Mouse (Mus musculus): ENCODE measurements at regions not wholly inside any gene's neighbourhood (a gene's known extent, or its start where the extent isn't known, plus 50 kb on each side); places are given as distances from the start of the nearest gene placed in this dataset.

DNA sequence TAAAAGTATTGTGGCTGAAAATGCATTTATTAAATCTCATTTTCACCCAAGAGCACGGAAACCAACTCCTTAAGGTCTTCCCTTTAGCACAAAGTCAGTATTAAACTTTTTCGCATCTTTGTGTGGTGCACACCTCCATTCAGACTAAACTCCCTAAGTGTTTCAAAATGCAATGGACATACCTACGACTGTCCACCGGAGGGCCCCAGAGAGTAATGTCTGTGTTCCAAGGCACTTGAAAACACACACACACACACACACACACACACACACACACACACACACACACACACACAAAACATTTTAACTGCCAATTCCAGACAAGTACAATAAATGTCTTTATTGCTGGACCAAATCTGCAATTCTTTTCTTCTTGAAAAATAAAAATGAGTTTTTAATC is 243.7 kb downstream of the Foxa2 start:
- peak in 1 of 2 experiments; percentile 40 for DNase-seq

DNA sequence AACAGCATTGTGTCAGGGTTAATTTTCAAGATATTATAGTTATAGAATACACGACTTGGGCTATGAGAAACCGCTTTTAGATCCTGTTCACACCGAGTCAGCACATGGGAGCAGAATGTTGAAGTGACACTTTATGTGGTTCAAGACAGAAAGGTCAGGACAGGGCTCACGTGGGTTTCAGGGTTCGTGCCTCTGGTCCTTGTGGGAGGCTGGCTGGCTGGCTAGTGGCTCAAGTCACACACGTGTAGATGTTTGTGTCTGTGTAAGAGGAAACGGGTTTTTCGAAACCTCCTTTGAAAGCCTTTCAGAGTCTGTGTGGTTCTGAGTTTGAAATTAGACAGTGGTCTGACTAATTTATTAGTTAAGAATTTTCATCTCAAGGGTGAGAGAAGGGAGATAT is 255.3 kb downstream of the Foxa2 start:
- no peak for DNase-seq

DNA sequence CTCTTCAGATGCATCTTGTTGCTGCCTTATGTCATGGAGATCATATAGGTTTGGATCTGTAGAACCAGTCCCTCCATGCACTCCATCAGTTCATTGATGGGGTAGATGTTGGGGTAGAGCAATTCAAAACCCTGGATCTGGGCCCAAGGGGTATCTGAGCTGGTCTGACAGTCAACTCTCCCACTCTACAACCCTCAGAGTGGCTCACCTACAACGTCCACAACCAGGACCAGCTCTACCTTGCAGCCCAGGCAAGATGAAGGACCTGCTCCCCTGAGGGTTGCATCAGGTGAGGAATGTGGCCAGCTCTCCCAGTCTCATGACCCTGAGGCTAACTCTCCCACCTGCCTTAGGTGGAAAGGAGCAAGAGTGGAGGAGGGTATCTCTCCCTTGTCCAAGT is 256.9 kb downstream of the Foxa2 start:
- no peak for DNase-seq

DNA sequence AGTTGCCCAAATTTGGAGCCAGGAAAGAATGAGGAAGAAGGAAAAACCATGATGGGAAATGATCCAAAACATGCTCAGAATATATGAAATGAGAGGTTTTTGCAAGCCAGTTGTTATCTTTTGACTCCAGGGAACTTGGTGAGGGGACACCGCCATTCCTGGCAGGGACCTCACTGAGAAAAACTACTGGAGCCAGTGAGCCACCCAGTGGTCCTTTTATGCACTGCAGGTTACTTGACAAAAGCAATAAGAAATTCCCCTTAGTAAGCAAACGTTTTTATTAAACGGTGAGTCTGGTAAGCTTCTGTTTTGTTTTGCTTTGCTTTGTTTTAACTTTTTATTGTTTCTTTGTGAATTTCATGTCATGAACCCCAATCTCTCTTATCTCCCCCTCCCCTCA is 257.5 kb downstream of the Foxa2 start:
- DNase-seq, result peak; percentile 42 to 78

DNA sequence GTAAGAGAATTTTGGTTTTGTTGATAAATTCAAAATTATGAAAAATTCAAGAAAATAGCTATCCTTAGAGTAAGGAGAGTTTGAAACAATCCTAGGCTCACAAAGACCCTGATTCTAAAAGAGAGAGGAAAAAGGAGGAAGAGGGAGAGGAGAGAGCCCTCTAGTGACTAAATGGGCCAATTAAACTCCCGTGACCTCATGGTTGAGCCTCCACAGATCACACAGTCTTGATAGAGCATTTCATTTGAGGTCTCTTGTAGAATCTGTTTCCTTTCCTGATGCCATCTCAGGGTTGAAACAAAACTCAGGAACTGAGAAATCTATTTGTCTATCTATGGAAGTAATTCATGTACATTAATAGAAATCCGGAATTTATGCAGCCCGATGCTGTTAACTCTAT is 258.8 kb downstream of the Foxa2 start:
- no peak for DNase-seq

DNA sequence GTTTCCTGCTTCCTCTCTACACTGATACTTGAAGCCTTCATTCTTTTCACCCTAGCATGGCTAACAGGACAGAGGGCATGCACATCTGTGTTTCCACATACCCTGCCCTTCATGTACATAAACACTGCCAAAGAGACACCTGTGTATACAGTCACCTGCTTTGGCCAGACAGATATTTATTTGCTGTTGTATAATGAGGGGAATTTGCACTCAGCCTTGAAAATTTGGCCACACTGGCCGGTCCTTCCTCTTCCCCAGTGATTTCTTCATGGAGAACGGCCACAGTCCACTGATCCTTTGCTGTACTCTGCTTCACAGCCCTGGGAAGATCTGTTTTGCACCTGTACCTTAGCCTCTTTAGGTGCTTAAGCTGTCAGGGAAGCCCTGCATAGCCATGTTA is 264.3 kb downstream of the Foxa2 start:
- DNase-seq, result peak; percentile 9 to 58

DNA sequence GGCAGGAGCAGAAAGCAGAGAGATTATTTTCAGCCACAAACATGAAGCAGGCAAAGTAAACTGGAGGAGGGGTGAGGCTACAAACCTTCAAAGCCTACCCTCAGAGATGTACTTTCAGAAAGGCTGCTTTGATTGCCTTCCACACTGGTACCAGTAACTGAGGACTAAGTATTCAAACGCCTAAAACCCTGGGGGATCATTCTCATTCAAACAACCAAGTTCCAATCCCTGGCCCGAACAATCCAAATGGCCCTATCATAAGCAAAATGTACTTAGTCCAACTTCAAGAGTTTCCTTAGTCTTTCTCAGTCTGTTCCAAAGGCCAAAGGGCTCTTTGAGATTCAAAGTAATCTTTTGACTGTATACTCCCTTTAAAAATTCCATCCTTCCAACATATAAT is 270.5 kb downstream of the Foxa2 start:
- no peak for DNase-seq

DNA sequence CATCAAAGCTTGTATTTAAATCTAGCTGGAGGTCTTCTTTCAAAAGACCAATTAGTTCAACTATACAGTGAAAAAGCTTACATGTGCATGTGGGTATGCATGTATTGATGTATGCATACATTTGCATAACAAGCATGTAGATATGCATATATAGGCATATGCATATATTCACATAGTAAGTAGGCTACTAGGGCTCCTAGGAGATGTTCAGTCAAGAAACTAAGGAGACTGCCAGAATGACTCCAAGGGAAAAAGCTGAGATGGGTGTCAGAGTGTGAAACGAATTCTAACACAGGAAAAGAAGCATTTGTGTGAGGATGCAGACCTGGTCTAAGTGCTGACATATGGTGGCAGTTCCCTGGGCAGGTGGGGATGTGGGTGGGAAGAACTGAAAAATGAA is 274.2 kb downstream of the Foxa2 start:
- no peak for DNase-seq

DNA sequence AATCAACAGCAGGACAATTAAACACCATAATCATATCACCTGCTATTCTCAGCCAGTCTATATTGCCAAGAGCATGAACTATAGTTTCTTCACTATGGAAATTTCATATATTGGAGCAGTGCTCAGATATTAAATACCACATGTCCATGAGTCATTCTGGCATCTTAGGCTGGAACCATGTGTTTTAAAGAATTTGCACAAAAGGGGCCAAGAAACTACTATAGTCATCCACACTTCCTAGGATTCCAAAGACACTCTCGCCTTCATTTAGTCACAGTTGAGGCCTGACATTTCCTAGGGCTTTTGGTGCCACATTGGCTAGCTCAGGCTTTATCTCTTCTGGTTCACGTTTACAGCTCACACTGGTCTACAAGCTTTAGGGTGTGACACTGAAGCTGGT is 293.7 kb downstream of the Foxa2 start:
- DNase-seq, result no peak

DNA sequence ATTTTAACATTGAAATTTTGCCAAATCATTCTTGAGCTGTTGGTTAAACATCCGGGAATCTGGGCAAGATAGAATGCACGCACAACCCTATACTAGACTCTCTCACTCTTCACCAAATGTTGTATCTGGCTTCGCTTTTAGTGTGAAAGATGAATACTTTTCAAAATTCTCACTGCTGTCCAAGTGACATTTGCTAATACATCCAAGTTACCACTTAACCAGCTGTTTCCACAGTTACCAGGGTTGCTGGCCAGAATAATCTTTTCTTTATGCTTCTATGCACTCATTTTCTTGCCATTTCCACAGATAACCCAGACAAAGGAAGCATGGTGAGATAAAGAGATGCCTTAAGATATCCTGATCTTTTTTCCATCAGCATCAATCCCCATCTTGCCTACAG is 294.9 kb downstream of the Foxa2 start:
- DNase-seq, result no peak

DNA sequence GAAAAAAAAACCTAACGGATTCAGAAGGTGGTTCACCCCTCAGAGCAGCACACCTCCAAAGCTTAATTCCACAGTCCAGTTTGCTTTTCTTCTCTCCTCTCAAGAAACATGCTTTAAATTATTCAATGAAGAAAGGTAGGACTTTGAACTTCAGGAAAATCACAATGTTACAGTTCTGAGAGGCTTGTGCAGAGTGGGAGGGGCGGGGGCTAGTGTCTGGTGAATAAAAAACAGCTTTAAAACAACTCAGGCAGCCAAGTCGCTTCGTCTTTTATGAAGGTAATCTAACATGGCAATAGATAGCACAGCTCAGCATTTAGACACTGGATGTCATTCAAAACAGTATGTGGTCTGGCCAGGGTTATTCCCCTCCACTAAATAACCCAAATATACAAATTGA is 298.8 kb downstream of the Foxa2 start:
- peak; percentile 37 to 41 for DNase-seq

DNA sequence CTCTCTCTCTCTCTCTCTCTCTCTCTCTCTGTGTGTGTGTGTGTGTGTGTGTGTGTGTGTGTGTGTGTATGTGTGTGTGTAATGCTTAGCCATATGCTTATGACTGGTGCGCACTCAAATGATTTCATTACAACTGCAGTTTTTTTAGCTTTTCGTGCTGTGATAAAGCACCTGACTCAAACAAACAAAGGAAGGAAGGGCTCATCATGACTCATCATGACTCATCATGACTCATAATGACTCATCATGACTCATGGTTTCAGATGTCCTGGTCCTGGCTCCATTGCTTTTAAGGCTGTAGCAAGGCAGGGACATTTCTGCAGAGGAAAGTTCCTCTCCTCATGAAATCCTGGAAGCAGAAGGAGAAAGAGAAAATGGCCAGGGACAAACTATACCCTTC is 302.9 kb downstream of the Foxa2 start:
- DNase-seq, result no peak

DNA sequence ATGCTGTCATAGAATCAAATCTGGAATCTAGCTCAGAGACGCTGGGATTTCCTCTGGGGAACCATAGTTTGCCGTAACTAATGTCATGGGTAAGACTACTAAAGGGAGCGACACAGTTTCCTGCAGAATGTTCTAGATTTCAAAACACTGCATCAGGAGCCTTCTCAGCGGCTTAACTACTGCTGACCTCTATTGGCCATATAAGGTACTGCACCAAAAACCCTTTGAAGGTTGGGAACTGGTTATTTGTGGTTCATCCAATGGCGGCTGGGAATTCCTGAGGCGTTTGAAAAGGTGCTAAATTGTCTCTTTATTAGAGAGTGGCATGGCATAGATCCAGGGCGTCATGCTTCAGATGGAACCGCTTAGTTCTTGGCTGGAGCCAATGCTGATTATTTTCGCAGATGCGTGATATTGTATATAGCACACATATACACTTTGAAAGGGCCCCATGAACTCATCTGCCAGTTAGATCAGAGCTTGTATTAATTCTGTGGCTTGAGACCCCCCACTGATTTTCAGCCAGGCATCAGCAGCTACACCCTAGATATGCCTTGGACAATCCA is 308.4 kb downstream of the Foxa2 start:
- peak in 1 of 2 experiments; percentile 28 for DNase-seq

DNA sequence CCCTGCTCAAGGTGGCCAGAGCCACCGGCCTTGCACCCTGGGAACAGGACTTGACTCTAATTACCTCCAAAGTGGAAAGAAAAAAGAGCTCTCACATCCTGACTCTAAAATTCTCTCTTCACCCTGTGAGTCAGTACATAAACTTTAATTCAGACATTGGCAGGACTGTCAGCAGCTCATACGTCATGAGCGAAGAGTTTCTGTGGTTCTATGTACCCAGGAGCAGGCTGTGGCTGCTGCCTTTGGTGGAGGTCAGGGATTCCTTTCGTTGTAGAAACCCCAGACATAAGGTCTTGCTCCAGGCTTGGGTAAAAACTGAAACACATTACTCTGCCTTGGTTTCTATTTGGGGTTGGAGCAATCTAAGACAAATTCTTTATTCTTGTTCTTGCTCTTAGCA is 319.4 kb downstream of the Foxa2 start:
- no peak for DNase-seq

DNA sequence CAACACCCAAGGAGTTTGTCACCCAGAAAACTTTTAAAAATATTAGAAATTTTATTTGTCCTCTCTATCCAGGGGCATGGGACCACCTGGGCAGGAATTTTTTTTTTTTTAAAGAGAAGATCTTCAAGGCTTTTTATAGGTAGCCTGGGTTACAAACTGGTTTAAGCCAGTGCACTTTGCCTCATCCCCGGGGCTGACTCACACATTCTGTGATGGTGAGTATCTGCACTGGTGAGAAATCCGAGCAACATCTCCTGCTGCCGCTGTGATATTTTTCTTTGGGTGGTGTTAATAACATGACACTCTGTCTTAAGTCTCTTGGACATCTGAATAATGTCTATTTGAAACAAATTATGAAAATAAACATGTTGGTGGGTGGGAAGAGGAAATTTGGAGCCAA is 327.8 kb downstream of the Foxa2 start:
- no peak for DNase-seq

DNA sequence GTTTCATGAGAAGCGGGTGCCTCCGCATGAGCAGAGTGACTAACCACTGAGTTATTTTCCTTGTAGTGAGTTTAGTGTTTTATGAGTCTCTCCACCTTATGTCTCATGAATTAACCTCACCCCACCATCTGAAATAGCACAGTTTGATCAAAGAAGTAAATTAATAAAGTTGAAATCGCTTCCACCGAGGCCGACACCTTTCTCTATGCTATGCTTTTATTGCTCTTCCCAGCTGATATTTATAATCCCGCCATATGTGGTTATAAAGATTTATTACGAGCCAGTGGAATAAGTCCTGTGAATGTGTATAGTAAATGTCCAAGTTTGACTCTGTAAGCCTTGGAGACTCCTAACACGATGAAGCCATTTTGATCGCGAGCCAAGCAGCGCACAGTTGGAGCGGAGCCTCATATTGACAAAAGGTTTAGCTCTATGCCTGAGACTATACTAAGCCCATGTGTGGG is 329.3 kb downstream of the Foxa2 start:
- no peak for DNase-seq

DNA sequence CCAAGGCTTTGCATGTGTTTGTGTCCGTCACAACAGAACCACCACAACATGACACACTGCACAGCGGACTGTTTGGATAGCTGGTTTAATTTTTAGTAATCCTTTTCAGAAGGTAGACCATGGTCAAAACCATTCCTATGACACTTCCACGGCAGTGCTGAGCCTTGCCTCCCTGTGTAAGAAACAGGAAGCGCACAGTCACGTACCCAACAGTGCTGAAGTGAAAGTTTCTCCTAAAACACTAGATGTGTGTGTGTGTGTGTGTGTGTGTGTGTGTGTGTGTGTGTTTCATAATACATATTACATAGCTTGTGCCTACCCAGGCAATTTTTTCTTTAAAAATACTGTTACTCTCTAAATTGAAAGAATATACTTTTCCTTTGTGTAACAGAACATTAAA is 331.0 kb downstream of the Foxa2 start:
- DNase-seq, result no peak

DNA sequence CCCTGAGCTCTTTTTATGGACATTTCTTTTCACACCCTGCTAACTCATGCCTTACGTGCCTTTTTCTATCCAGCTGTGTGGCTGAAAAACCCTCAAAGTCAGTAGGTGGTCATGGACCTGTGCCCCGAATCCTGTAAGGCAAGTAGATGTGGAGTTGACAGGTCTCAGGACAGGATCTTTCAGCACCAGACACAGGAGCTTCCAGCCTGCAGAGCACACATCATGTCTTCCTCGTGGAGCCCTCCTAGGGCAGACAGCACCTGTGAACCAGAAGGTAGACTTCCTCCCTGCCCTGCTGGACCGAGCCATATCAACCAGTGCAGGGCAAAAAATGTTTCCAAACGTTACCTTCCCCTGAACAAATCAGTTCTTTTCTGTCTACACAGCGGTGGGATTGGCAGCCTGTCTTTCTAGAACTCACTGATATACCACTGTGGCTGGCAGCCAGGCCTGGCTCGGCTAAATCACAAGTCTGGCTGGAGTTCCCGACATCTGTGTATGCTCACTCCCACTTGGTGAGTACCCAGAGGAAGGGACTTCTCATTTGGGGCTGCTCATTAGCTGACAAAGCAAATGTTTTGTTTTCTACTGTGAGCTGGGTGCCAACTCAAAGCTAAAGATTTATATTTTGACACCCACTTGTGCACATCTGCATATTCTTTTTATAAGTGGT is 336.0 kb downstream of the Foxa2 start:
- no peak for DNase-seq

DNA sequence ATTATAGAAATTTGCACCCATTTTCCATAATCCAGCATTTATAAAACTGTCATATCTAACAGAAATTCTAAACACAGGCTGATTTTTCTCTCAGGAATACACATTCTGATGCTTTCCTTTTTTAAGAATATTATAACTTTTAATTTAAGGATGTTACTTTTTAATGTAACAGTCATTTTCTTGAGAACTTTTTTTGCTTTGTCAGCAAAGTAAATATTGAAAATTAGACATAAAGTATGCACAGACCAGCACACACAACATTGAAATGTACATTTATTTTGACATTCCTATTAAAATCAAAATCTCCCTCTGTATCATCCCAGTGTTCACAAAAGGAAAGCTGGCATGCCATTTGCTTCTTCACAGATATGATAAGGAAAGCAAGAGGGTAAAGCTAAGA is 337.0 kb downstream of the Foxa2 start:
- no peak for DNase-seq

DNA sequence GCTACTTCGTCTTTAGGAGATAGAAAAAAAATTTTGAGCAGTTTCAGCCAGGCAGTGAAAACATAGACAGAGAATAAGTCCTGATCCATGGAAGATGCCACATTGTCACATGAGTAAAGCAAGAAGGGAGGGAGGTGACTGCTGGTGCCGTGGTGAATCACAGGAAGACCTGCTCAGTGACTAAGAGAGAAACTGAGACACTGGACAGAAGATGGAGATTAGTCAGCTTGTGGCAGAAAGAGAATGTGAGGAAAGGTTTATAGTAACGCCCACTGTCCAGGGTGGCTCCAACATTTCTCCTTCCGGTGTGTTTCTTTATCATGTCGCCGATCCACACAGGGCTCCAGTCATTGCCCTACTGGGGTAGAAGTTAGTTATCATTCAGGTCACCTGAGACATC is 339.6 kb downstream of the Foxa2 start:
- DNase-seq, result no peak

DNA sequence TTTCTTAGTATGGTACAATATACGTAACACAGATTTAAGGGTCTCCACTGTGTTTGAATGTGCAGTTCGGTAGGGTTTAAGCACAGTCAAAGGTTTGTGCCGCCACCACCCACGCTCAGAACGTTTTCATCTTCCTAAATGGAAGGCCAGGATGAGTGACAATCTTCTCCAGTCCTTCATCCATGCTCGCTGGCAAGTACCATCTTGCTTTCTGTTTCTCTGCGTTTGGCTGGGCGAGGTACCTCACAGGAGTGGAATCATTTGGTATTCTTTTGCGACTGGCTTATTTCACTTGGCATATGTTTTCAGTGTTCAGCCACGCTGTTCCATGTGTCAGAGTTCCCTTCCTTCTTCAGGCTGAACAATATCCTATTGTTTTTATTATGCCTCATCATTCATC is 342.3 kb downstream of the Pax1 start:
- no peak for DNase-seq

DNA sequence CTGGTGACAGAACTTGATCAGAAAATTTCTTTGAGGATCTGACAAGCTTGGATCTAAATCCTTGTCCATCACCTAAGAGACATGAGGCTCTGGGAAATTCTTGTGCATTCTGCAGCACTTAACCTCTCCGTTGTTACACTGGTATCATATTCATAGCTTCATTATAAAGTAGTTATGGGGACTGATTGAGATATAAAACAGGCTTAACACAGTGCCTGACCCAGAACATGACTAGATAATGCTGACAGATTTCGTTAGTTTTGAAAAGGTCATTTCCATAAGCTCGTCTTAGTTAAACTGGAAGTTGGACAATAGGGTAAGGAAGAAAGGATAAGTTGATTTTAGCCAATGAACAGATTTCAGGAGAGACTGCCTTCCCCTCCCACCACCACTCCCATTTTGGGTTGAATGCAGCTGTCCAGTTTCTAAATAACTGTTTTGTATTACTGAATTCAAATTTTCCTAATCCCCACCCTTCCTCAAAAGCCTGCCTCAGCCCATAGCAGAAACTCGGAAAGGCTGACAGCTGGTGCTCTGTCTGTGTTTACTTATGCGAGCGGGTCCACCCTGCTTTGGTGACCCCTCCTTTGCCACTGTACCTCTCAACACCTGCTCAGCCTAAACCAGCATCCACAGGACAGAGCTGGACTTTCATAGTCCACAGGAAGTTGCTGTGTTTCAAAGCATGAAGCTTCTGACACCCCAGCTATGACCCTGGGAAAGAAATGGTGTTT is 340.8 kb downstream of the Pax1 start:
- DNase-seq, result no peak

DNA sequence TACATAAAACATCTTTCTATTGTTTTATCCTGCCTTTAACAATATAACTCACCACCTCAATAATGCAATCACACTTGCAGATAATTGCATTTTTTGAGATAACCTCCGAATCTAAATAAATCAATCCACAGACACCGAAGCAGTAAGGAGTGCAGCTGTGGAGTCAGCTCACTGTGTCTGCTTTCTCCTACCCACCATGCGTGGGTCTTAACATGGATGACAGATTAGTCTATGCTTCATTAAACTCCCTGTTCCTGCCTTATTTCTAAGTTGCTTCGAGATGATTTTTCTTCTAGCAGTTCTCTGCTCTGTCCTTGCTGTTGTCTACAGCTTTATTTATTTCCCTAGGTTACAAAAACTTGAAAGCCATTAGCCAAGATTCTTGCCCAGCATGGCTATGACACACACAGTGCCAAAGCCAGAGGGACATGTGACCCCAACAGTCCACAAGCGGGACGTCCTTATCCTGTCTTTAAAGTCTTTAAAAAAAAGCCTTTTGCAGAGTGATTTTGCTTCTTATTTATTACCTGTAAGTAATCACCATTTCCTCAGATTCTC is 337.9 kb downstream of the Pax1 start:
- DNase-seq, result no peak

DNA sequence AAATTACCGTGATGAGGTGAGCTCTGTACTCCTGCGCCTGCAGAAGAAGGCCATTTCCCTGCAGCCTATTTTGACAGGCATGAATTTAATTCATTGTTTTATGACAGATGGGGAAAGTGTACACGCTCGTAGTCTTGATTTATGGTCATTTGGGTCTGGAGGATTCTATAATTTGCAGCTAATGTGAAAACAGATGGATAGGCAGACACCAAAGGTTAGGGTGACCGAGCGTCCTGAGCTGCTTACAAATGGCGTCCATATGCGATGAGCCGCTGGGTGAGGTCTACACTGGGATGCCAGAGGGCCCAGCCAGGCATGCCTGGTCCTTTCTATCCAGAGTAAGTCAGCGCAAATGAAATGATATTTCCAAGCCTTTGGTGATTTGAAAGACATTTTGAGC is 330.2 kb downstream of the Pax1 start:
- no peak for DNase-seq
